In the genomic region with DNA sequence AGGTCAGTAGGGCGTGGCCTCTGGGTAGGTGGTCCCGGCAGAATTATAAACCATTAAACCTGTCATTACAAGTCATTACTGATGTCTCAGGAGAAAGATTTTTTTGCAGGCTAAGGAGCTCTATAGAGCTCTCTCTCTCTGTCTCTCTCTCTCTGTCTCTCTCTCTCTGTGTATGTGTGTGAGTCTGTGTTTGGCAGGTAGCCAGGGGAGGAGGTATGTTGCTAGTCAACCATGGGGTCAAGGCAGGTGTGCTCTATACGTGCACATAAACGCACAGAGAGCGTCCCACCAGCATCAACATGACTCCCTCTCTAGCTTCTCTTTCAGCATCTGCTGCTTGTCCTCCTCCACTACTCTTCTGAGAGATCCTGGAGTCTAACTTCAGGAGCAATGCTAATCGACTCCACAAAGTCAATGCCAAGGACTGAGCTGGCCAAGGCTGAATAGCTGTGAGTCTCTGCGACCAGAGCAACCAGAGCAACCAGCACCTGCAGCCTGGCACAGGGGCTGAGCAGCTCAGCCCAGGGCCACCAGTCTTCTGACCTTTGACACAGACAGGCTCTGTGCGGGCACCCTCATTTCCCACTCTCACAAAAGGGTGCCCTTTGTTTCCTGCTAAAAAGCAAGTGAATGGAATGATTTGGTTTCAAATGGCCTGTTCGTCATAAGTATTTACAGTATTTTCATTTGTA, we compare ENCODE assay signal across 8 mouse cellular contexts. TPM values are rescaled to one million over a fixed set of nuclear protein-coding genes. Genes with fewer than 3 reads are reported as not detected.
DNase-seq lines count a peak whose midpoint lies in the region; ATAC-seq and TF ChIP-seq lines count a peak whose summit lies in the region.

No protein-coding gene starts in this region.

- 56% methylated on average over 9 of the region's 9 CpGs for WGBS in intestine, embryonic 14.5 days
- 55% methylated on average over 9 of the region's 9 CpGs for WGBS in limb, embryonic 15.5 days

- H3K4me1 ChIP-seq in intestine, embryonic 14.5 days (replicated peaks; ENCODE audit: control insufficient read depth, insufficient read depth, low read length), result peaks cover 46% of the 10 kb centered on the region
- peaks cover 53% of the 10 kb centered on the region for H3K4me1 ChIP-seq in limb, embryonic 15.5 days

- H3K27ac ChIP-seq in left cerebral cortex, adult 2 months, result peak overlapping the region; percentile 68
- peak overlapping the region; percentile 35; the same call in 1 of the 2 replicates for H3K27ac ChIP-seq in intestine, embryonic 14.5 days (ENCODE audit: low read depth)
- H3K27ac ChIP-seq in limb, embryonic 15.5 days, result peak overlapping the region; percentile 71

- no peaks in the 10 kb centered on the region for H3K27me3 ChIP-seq in intestine, embryonic 14.5 days (replicated peaks; ENCODE audit: control insufficient read depth, insufficient read depth, low read length)
- H3K27me3 ChIP-seq in limb, embryonic 15.5 days, result no peaks in the 10 kb centered on the region

- no peak for TF ChIP-seq CTCF in left cerebral cortex, adult 2 months (IDR thresholded peaks at IDR 0.05)

- H3K4me2 ChIP-seq in intestine, embryonic 14.5 days (ENCODE audit: low read length), result no peak overlapping the region
- no peak overlapping the region for H3K4me2 ChIP-seq in limb, embryonic 15.5 days

- ATAC-seq in intestine, embryonic 14.5 days (replicated peaks; ENCODE audit: low FRiP score, low TSS enrichment, low read depth), result 0 out of 2 replicates have a peak, but pooled peaks have one; percentile 53
- ATAC-seq in limb, embryonic 15.5 days (ENCODE audit: insufficient number of reproducible peaks, low FRiP score, low TSS enrichment, low read depth), result no peak

- H3K4me3 ChIP-seq in left cerebral cortex, adult 2 months, result no peak overlapping the region
- no peak overlapping the region for H3K4me3 ChIP-seq in intestine, embryonic 14.5 days (ENCODE audit: low read depth, low read length)
- H3K4me3 ChIP-seq in limb, embryonic 15.5 days, result no peak overlapping the region

- H3K9ac ChIP-seq in intestine, embryonic 14.5 days (ENCODE audit: low read length), result no peak overlapping the region
- H3K9ac ChIP-seq in limb, embryonic 15.5 days, result no peak overlapping the region

- DNase-seq in adrenal gland, postnatal 36 days, result peak; percentile 38 to 61
- DNase-seq in adrenal gland, adult 8-10 months, result no peak
- no peak for DNase-seq in left cerebral cortex, adult 2 months (ENCODE audit: extremely low spot score in 1 of 2, low spot score in 2 of 2)
- no peak for DNase-seq in left cerebral cortex, adult 9 months (ENCODE audit: low spot score in 2 of 2)
- no peak for DNase-seq in intestine, embryonic 14.5 days (ENCODE audit: low spot score)
- no peak for DNase-seq in urinary bladder, postnatal 10 days (ENCODE audit: low spot score)
- no peak for DNase-seq in yolk sac, embryonic 10.5 days (ENCODE audit: low spot score)

- H3K9me3 ChIP-seq in intestine, embryonic 14.5 days (ENCODE audit: control insufficient read depth, low read length), result no peaks in the 10 kb centered on the region
- no peaks in the 10 kb centered on the region for H3K9me3 ChIP-seq in limb, embryonic 15.5 days

- no peaks in the 10 kb centered on the region for H3K36me3 ChIP-seq in intestine, embryonic 14.5 days (ENCODE audit: control insufficient read depth, insufficient read depth, low read length)
- no peaks in the 10 kb centered on the region for H3K36me3 ChIP-seq in limb, embryonic 15.5 days

- intact Hi-C loops in left cerebral cortex, adult 2 months (cut with DNase I), result no loop called here

RNA-seq across cellular contexts. Expression of a gene that starts 28.0 kb away (rescaled TPM):
- total RNA-seq in adrenal gland, postnatal 36 days (2021), result 100 to 1,000 TPM; 195 to 199 TPM
- 100 to 1,000 TPM; 187 to 206 (median 196) TPM for total RNA-seq in adrenal gland, adult 8-10 months (2022)
- 100 to 1,000 TPM; 670 to 735 TPM for total RNA-seq in left cerebral cortex, adult 2 months (2021)
- polyA plus RNA-seq in intestine, embryonic 14.5 days (2014; fragmentation: Nextera tagmentation; extraction: Ambion mirVana), result 39.6 and 43.4 TPM in 2 replicates
- 29.1 and 29.2 TPM in 2 replicates for polyA plus RNA-seq in limb, embryonic 15.5 days (2015; fragmentation: Nextera tagmentation; extraction: Ambion mirVana)

Comparison
In these comparisons a context has a peak if more than half of its experiments do, and no peak if none do; other contexts are left out.
1. DNase-seq: peak in adrenal gland, postnatal 36 days (2 of 2); none in adrenal gland, adult 8-10 months (single experiment), left cerebral cortex, adult 2 months (0 of 2), left cerebral cortex, adult 9 months (0 of 2), intestine, embryonic 14.5 days (single experiment), urinary bladder, postnatal 10 days (single experiment) and yolk sac, embryonic 10.5 days (single experiment).
2. Peak in every context shown above with its lines, with median percentiles within 50 percentile points of each other: H3K27ac ChIP-seq.